Mouse (Mus musculus) lung, postnatal 25 days (tissue): ENCODE data around the gene Tex29.

ENCODE experiments used
- DNase-seq: peaks from one replicate; pipeline ENCODE4 v3.0.0; 2022; ENCODE audit warnings: low spot score

Tex29 gene

DNA sequence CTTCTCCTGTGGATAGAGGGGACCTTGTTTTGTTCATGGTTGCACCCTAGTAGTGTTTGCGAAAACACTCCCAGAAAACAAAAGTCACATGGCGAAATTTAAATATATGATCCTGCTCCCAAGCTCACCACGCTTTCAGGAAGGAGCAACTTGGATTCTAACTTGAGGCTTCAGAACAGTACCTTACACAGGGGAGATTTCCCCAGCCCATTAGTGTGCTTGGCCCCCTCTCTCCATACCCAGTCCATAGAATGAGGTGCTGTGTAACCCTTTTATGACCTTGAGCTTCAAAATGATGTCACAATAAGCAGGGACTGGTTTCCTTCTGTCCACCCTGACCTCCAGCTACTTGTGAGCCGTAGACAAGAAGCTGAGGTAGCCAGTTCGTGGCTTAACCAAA lies at the start of gene Tex29:
TSS of gene Tex29 (plus strand) at position 301 of the 400 bp plus-strand sequence.
- no peak for DNase-seq

DNA sequence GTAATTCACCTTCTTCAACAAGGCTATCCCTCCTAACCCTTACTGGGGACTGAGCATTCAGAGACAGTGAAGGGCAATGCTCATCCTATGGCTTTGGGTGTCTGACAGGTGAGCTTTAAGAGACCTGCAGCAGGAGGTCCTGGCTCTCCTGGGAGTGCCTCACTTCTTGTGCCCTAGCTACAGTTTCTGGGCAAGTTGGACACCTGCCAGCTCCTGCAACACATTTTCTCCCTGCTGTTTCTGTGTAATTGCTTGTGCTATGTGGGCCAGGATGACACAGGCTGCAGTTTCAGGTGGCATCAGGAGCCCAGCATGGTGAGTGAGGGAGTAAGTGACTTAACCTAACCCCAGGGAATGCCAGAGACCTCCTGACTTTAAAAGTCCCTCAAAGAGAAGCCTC lies 45.3 kb upstream of the Tex29 start:
- DNase-seq: no peak

DNA sequence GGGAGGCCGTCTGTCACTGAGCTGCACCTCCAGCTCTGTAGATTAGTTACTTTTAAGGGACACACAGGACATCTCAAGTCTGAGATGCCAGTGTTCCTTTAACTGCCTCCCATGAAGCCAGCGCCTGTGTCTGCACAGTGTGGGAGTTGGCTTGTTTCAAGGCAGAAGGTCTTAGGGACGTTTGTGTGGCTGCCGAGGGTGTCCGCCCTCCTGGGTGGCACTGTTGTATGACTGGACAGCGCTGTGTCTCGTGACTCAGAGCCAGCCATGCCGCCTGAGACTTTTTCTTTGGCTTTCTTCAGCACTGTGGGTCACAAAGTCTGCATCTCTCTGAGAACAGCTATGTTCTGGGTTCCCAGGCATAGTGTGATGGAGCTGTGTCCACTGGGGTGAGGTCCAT lies 43.1 kb upstream of the Tex29 start:
- DNase-seq: no peak

DNA sequence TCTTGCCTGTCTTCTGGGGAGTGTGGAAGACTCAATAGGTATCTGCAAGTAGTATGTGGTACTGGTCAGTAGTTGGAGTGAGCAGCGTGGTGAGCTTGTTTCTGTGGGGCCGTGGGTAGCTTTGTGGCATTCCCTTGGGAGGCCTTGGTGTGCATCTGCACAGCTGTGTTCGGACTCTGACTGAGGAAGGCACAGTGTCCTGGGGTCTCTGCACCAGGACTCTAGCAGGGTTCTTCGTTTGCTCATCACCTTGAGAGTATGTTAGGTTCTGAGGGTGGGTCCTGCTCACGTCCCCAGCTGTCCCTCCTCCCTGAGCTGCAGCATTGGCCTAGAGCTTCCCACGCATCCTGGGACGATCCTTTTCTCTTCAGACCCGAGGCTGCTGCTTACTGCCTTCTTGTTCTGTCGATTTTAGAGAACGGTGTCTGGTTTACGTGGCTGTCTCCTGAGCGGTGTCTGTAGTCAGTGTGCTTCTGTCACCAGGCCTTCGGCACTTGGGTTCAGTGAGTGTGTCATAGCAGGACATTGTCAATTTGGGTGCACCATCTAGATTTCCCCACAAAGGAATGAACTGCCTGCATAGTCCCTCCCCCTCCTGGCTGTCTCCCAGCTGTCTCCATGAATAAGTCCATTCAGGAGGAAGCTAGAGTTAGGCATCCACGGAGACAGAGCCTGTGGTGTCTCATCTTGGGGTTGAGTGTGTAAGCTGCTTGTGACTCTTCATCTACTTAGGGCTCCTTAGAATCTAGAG lies 42.4 kb upstream of the Tex29 start:
- no peak for DNase-seq

DNA sequence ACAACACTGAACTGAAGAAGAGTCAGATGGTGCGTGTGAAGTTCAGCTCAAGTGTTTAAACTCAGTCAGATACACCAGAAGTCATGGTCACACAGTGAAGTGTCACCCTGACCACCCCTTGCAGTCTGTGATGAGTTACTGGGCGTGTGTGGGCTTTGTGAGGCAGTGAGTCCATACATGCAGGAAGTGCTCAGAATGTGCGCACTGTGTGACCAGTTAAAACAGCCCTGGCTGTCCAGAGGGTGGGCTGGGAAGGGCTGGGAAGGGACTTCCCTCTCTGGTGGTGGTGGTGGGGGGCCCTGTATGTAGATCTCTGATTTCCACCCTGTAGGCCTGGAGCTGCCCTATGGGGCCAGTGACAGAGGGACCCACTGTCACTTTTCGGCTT lies 41.8 kb upstream of the Tex29 start:
- no peak for DNase-seq

DNA sequence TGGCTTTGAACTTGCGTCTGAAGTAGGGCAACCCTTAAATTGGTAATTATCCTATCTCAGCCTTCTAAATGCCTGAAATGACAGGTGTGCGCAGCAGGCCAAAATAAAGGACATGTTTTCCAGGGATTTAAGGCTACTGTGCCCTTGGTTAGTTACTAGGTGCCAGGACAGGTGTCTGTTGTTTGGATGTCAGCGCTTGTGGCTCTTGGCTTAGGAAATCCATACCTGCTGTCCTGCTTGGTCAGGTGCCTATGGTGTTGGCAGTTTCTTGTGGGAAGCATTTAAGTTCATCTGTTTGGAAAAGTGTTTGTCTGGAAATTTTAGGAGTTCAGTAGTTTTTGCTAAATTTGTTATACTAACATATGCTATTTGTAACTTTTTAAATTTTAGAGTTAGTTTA lies 41.2 kb upstream of the Tex29 start:
- DNase-seq: no peak

DNA sequence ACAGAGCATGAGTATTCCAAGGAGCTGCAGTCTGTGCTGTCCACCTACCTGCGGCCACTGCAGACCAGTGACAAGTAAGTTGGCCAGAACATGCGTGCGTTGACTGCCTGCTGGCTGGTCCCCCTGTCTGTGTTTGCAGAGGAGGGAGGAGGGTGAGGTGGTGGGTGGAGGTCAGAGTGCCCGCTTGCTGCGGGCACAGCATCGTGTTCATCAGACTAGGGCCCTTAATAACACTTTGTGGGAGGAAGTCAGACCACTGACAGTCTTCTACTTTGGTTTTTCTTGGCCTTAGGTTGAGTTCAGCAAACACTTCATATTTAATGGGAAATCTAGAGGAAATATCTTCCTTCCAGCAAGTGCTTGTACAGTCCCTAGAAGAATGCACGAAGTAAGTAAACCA lies 39.8 kb upstream of the Tex29 start:
- peak; percentile 45 for DNase-seq

DNA sequence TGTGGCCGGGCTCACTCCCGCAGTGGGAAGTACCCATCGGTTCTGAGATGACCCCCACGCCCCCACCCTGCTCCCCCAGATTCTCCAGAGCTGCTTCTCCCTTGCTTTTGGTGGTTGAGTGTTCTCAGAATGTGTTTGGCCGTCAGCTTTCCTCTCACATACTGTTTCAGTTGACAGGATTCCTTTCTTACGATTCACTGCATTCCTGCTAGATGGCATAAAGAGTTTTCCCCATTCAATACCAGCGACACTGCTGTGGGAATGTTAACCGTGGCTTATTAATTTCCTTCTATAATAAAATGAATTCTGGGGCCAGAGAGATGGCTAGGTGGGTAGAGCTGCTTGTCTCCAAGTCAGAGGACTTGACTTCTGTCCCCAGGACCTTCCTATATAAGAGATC lies 38.7 kb upstream of the Tex29 start:
- DNase-seq: no peak

DNA sequence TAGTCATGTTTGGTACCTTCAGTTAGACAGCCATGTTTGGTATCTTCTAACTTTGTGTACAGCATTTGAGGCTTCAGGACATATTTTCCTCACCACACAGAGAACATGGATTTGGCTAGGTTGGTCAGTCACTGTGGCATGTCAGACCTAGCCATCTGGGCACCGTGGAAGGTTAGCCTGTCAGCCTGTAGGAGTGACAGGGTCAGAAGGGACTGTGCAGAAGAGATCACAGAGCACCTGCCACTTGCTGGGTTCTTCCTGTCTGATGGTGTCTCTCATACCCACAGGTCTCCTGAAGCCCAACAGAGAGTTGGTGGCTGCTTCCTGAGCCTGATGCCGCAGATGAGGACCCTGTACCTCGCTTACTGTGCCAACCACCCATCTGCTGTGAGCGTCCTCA lies 35.4 kb upstream of the Tex29 start:
- no peak for DNase-seq

DNA sequence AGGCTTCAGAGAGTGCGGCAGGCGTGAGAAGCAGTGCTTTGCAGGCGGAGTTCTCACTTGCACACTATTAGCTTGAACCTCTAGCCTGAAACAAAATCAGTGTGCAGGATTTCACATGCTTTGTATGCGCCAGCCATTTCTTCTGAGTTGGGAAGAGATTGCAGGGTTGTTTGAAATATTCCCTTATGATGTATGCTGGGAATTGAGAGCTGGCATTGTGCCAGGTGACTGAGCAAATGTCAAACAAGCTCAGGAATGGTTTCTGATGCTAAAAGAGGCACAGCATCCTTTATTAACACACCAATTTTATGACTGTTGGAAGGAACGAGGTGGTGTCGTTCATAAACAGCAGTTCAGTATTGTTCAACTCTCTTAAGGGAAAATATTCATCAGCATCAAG lies 34.0 kb upstream of the Tex29 start:
- DNase-seq: no peak

DNA sequence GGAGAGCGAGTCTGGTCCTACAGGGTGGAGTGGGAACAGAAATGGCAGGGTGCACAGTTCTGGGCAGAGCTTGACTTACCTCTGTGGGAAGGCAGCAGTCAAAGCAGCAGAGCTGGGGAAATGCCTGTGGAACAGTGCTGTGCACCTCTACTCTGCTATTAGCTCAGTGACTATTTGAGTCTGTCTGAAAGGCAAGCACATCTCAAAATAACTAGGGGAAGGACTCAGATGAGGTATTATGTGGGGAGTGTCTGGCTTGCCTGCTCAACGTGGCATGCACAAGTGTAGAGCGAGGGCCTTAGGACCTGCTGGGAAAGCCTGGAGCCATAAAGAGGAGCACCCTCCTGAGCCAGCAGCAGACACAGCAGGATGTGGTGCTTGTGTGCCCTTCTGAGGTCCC lies 32.9 kb upstream of the Tex29 start:
- DNase-seq: no peak

DNA sequence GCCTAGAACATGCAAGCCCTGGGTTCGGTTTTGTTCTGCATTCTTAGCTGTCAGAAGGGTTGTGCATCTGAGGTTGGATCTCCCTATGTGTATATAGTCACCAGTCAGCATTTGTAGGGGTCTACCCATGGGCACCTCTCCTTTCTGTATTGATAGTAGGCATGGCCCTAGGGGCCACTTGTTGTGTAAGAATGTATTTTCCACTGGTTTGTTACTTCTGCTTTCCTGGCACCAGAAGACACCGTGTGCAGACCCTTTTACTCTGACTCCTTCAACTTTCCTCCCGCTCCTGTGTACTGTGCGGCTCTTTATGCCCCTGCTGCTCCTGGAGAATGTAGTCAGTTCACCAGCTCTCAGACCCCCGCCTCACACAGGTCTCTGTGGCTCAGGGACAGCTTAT lies 32.2 kb upstream of the Tex29 start:
- DNase-seq: no peak

DNA sequence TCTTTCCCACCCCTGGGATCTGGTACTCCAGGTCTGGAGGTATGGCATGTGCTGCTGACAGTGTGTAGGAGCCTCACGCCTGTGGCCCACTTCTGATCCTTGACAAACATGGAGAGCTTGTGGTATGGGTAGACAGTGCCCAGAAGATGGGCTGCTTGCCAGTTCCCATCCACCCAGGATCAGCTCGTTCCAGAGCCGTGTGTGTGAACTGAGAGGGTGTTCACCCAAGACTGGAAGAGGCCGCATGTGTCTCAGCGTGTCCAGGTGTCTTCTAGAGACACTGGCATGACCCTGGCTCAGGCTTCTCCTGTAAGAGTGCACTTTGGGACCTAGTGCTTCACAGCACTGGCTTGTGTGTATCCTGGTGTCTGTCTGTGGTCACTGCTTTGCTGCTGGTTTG lies 29.8 kb upstream of the Tex29 start:
- DNase-seq: no peak

DNA sequence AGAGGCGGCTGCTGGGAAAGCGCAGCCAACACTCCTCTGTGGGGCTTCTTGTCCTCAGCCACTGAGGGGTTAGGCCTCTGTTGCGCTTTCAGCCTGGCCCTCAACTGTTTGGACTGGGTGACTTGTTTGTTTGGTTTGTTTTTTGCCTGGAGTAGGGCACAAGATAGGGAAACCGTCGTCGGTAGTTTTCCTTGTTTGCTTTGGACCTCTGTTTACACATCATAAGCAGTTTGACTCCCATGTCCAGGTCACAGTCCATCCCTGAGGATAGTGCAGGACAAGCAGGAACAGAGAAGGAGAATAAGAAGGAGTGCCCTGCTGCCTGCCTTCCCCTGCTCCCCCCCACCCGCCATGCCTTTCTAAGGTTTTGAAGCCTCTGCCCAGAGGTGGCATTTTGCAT lies 26.5 kb upstream of the Tex29 start:
- DNase-seq: no peak

DNA sequence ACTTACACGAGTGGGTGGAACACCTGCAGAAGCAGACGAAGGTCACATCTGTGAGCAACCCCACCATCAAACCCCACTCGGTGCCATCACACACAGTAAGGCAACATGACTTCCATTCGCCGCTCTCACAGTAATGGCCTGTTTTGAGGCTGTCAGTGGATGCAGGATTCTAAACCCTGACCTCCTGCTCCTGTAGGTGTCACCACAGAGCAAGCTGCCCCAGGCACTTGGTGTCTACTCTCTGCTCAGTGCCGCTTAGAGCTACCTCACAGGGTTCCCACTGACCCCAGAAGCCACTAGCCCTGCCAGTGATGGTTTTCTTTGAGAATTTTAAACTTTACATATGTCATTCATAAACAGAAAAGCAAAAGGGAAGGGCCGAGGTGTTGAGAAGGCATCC lies 25.1 kb upstream of the Tex29 start:
- DNase-seq: no peak

DNA sequence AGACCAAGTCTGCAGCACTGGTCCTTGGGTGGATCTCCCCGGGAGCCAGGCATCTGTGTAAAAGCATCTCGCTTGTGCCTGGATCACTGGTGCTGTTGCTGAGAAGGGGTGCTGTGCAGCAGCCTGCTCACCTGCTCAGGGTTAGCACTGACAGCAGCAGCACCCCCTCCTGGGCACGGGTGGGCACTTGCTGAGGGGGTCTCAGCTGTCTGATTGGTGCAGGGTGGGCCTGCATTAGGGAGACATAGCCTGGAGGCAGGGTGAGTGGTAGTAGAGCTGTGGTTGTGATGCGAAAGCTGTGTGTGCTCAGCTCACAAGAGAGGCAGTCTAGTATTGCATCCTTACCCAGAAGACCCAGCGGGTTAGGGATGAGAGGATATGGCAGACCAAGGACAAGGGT lies 20.1 kb upstream of the Tex29 start:
- DNase-seq: no peak

DNA sequence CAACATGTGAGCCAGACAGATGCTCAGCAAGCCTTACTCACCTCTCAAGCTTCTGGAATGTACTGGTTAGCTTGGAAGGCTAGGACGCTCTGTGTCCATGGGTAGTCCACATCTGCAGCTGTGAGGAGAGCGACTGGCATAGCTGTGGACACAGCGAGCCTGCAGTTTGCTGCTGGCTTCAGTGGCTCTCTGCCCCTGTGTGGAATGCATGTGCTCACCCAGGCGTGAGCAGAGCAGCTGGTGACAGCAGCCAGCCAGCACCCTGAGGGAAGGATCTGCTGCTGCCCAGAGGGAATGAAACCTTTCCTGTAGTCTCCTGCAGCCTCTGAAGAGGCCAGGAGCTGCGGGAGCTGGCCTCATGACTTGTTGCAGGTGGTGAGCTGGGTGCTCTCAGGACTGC lies 19.7 kb upstream of the Tex29 start:
- no peak for DNase-seq

DNA sequence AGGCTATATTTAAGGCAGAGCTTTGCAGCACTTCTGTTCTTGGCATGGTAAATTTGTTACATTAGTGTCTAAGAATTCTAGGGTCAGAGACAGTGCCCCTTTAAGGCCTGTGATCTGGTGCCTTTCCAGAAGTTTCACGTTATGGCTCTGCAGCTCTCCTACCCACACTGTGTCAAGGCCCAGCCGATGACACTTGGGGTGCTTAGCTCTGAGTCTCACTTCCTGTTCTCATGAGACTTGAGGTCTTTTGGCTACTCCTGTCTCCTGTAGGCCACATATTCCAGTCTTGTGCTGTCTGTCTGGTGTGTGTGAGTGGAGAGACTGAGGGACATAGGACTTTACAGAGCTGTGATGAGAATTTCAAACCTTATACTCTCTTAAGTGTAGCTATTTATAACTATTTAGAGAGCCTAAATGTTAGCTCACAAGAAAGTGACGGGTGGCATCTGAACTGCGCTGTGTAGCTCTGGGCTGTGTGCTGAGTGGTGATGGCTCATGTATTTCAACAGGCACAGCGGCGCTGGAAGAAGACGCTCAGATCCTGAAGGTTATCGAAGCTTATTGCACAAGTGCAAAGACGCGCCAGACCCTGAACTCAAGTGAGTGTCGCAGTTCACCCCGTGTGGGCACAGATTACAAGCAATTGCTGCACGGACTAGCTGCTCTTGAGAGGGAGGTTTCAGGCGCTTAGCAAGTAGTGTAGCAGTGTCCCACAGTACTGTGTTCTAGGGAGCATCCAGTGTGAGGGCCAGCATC lies 18.6 kb upstream of the Tex29 start:
- DNase-seq: no peak

DNA sequence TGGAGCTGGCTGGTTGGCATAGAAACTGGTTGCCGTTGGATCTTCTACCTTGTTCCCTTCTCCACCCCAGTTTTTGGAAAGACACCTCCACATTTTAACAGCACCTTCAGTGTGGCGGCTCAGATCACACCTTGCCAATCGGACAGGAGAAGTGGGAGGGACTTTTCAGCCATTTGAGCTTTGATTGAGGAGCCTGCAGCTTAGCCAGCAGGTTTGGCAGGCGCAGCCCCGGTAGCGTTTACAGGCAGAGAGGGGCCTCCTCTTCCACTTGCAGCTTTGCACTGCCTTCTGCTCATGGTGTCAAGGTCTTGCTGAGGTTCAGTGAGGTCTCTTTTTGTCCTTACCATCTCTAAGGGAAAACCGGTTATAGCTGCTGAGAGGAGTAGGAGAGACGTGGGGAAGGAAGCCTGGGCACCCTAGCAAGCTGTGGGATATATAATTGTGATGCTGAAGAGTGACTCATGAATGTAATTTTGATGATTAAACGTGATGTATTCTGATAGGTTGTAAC lies 17.7 kb upstream of the Tex29 start:
- DNase-seq: no peak

DNA sequence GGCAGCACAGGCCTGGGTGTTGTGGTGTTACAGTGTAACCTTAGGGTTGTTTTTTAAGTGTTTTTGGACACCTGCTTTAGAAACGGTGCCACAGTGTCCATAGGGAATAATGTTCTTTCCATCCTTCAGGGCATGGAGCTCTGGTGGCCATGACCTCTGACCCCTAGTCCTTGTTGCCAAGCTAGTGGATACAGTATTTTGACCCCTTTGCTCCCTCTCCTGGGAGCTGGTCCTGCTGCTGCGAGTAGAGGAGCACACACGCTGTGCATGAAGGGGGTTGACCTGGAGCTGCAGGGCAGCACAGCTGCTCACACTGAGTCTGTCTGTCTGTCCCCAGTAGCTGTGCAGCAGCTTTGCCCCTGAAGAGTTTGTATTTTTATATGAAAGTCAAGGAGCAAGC lies 14.5 kb upstream of the Tex29 start:
- DNase-seq: no peak

DNA sequence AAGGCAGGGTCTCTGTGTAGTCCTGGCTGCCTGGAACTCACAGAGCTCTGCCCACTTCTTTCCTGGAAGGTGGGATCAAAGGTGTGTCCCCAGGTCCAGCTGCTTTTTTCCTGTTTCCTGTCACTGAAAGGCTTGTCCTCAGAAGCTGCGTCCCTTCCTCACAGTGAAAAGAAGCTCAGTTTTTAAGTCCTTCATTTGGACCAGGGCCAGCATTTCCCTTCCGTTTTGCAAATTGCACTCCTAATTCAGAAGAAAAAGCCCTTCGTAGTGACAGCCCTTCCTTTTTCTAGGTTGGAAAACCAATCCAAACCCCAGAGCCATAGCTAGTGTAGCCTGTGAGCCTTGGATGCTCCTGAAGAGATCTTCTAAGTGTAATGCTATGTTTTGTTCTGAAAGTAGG lies 13.0 kb upstream of the Tex29 start:
- no peak for DNase-seq

DNA sequence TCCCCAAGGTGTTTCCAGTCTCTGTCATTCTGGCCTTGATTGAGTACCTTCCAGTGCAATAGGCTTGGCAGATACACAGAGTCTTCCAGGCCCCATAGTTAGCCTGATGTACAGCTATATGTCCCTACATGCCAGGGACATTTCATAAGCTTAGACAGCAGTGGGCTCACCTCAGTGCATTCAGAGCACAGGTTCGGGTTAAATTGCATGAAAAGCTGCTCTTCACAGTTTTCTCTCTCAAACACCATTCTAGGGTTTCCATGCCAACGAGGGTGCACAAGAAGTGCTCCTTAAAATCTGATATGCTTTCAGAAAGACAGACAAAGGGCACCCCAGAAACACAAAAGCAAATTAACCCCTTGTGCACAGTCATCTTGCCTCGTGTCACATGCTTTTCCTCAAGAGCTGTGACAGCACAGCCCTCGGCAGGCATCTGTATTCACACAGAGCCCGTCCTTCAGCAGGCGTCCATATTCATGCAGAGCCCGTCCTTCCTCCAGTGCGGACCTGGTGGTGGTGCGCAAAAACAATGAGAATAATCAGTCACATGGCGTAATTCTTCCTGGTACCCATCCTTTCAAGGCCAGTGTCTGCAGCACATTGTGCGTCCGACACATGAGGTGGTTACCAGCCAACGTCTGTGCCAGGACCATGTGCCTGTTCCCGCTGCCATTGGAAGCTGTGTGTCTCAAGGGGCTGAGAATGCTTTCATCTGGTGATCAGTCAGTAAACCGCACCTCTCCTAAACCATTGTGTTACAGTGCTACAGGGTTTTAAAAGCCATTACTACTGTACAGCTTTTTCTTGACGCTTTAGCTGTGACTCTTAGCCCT lies 9.8 kb upstream of the Tex29 start:
- no peak for DNase-seq

DNA sequence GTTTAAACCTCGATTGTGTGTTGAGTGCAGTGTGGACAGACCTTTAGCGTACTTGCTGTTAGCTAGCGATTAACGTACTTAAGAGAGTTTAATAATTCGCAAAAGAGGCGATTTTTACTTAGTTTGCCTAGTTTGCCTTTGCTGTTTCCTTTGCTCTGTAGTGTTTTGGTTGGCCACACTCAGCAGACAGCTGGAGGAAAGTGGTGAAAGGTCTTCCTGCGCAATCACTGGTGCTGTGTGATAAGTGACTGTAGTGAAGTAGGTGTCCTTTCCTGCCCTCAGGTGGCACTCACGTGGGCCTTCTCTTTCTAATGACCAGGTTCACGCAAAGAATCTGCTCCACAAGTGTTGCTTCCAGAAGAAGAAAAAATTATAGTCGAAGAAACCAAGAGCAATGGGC lies 9.1 kb upstream of the Tex29 start:
- DNase-seq: peak; percentile 12
